Mouse (Mus musculus) fibroblast of lung, adult 2 months (primary cell): ENCODE measurements around the gene Klk5.

Source experiments
- DNase-seq: peaks from one replicate; pipeline ENCODE4 v3.0.0-alpha.2; 2011; ENCODE audit warnings: low read depth

The Klk5 gene

GRCm38 (mm10) chr7:43841701-43842100 is at the start of gene Klk5:
TSS of gene Klk5 (plus strand) at chr7:43841971.
- no peak for DNase-seq

- no peak for DNase-seq
Observed at GRCm38 (mm10) chr7:43796355-43796754, 45.4 kb upstream of the Klk5 start.

- no peak for DNase-seq
Observed at GRCm38 (mm10) chr7:43797333-43797769, 44.4 kb upstream of the Klk5 start, which contains the start of gene Klk8. TSS of gene Klk8 (plus strand) at chr7:43797577.

GRCm38 (mm10) chr7:43797844-43798462 is 43.8 kb upstream of the Klk5 start:
- no peak for DNase-seq

GRCm38 (mm10) chr7:43799876-43800275 is 41.9 kb upstream of the Klk5 start:
- DNase-seq = no peak

- DNase-seq = no peak
Observed at GRCm38 (mm10) chr7:43810994-43811393, 30.8 kb upstream of the Klk5 start, which contains the start of gene Klk7. TSS of gene Klk7 (plus strand) at chr7:43811294.

- DNase-seq = no peak
Observed at GRCm38 (mm10) chr7:43815211-43815610, 26.6 kb upstream of the Klk5 start.

- no peak for DNase-seq
Observed at GRCm38 (mm10) chr7:43816746-43817145, 25.0 kb upstream of the Klk5 start.

GRCm38 (mm10) chr7:43821581-43821980 is 20.2 kb upstream of the Klk5 start:
- no peak for DNase-seq

GRCm38 (mm10) chr7:43824199-43824598 is 17.6 kb upstream of the Klk5 start, which contains the start of gene Klk6:
TSS of gene Klk6 (plus strand) at chr7:43824499.
- no peak for DNase-seq

GRCm38 (mm10) chr7:43826056-43826455 is 15.7 kb upstream of the Klk5 start:
- no peak for DNase-seq

GRCm38 (mm10) chr7:43827706-43828105 is 14.1 kb upstream of the Klk5 start:
- no peak for DNase-seq

- DNase-seq = no peak
Observed at GRCm38 (mm10) chr7:43829006-43829405, 12.8 kb upstream of the Klk5 start.

- DNase-seq = no peak
Observed at GRCm38 (mm10) chr7:43843801-43844200, 2.0 kb downstream of the Klk5 start.

- no peak for DNase-seq
Observed at GRCm38 (mm10) chr7:43851616-43852015, 9.8 kb downstream of the Klk5 start.

- no peak for DNase-seq
Observed at GRCm38 (mm10) chr7:43854642-43855380, 13.0 kb downstream of the Klk5 start.

GRCm38 (mm10) chr7:43855709-43856108 is 13.9 kb downstream of the Klk5 start:
- no peak for DNase-seq

- no peak for DNase-seq
Observed at GRCm38 (mm10) chr7:43856307-43856706, 14.5 kb downstream of the Klk5 start.

GRCm38 (mm10) chr7:43857501-43857900 is 15.7 kb downstream of the Klk5 start:
- no peak for DNase-seq

- no peak for DNase-seq
Observed at GRCm38 (mm10) chr7:43860411-43860810, 18.6 kb downstream of the Klk5 start.

- DNase-seq = peak; percentile 20
Observed at GRCm38 (mm10) chr7:43873237-43873636, 31.5 kb downstream of the Klk5 start.

GRCm38 (mm10) chr7:43873674-43874073 is 31.9 kb downstream of the Klk5 start:
- DNase-seq = no peak

- no peak for DNase-seq
Observed at GRCm38 (mm10) chr7:43874868-43875375, 33.2 kb downstream of the Klk5 start.
